Mouse (Mus musculus): Measurements from ENCODE around the gene Hcls1. TPM values are rescaled to one million over a fixed set of nuclear protein-coding genes. Genes with fewer than 3 reads are reported as not detected.

Gene Hcls1
- 0.62 and 0.92 TPM in 2 replicates for polyA plus RNA-seq (2012)

GRCm38 (mm10) chr16:36934841-36935620 is at the start of gene Hcls1:
Gene Hcls1, plus strand, starts transcription at chr16:36934983.
- no peak for TF ChIP-seq GATA1 (IDR thresholded peaks at IDR 0.05; ENCODE audit: low read length)
- TF ChIP-seq TAL1 (IDR thresholded peaks at IDR 0.05; ENCODE audit: low read length), result no peak
- peaks cover 15% of the 10 kb centered on the region for H3K4me1 ChIP-seq (ENCODE audit: control insufficient read depth)

GRCm38 (mm10) chr16:36885912-36886311 is 48.9 kb upstream of the Hcls1 start:
- Histone ChIP-seq H3K27me3 (ENCODE audit: control insufficient read depth) (no peaks in the 10 kb centered on the region), H3K36me3 (ENCODE audit: control insufficient read depth) (peaks cover 44% of the 10 kb centered on the region)

More at GRCm38 (mm10) chr16:36934841-36935620, at the start of gene Hcls1:
- H3K9me3 ChIP-seq (ENCODE audit: control insufficient read depth, low read length), result no peaks in the 10 kb centered on the region
- no peaks in the 10 kb centered on the region for H3K27me3 ChIP-seq (ENCODE audit: control insufficient read depth)
- H3K4me3 ChIP-seq (replicated peaks), result peak within 1 kb of the TSS; percentile 39
- H3K36me3 ChIP-seq (ENCODE audit: control insufficient read depth), result peaks cover 34% of the 10 kb centered on the region

DNA sequence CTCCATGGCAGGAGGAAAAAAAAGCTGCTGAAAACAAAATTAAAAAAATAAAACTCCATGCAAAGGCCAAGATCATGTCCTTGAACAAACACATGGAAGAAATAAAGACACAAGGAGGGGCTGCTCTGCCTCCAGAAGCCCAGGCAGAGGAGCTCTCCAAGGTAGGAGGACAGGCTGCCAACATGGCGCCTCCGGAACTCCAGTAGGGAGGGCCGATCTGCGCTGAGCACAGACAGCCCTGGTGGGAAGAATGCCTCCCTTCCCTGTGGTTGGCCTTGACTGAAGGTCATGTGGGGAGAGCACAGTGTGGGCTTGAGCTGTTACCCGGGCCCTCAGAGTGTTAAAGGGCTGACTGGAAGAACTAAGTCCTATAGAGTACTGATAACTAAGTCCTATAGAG is 47.2 kb upstream of the Hcls1 start:
- peaks cover 58% of the 10 kb centered on the region for H3K36me3 ChIP-seq (ENCODE audit: control insufficient read depth)
- no peak for TF ChIP-seq GATA1 (IDR thresholded peaks at IDR 0.05; ENCODE audit: low read length)
- TF ChIP-seq TAL1 (IDR thresholded peaks at IDR 0.05; ENCODE audit: low read length), result no peak
- H3K27me3 ChIP-seq (ENCODE audit: control insufficient read depth), result no peaks in the 10 kb centered on the region
- no peak overlapping the region for H3K4me3 ChIP-seq (replicated peaks)
- H3K4me1 ChIP-seq (ENCODE audit: control insufficient read depth), result peaks cover 55% of the 10 kb centered on the region
- H3K9me3 ChIP-seq (ENCODE audit: control insufficient read depth, low read length), result no peaks in the 10 kb centered on the region

More at GRCm38 (mm10) chr16:36885912-36886311, 48.9 kb upstream of the Hcls1 start:
- Histone ChIP-seq H3K4me1 (ENCODE audit: control insufficient read depth) (peaks cover 41% of the 10 kb centered on the region), H3K9me3 (ENCODE audit: control insufficient read depth, low read length) (no peaks in the 10 kb centered on the region), H3K4me3 (replicated peaks) (no peak overlapping the region)
- no peak for TF ChIP-seq TAL1 (IDR thresholded peaks at IDR 0.05; ENCODE audit: low read length)
- no peak for TF ChIP-seq GATA1 (IDR thresholded peaks at IDR 0.05; ENCODE audit: low read length)

- TF ChIP-seq GATA1 (IDR thresholded peaks at IDR 0.05; ENCODE audit: low read length) (peak; percentile 98), TAL1 (IDR thresholded peaks at IDR 0.05; ENCODE audit: low read length) (peak; percentile 96)
- Histone ChIP-seq H3K4me1 (ENCODE audit: control insufficient read depth) (peaks cover 80% of the 10 kb centered on the region), H3K4me3 (replicated peaks) (peak overlapping the region; percentile 47), H3K36me3 (ENCODE audit: control insufficient read depth) (peaks cover 83% of the 10 kb centered on the region), H3K9me3 (ENCODE audit: control insufficient read depth, low read length) (no peaks in the 10 kb centered on the region), H3K27me3 (ENCODE audit: control insufficient read depth) (no peaks in the 10 kb centered on the region)
Observed at GRCm38 (mm10) chr16:36890559-36890958, 44.2 kb upstream of the Hcls1 start.

DNA sequence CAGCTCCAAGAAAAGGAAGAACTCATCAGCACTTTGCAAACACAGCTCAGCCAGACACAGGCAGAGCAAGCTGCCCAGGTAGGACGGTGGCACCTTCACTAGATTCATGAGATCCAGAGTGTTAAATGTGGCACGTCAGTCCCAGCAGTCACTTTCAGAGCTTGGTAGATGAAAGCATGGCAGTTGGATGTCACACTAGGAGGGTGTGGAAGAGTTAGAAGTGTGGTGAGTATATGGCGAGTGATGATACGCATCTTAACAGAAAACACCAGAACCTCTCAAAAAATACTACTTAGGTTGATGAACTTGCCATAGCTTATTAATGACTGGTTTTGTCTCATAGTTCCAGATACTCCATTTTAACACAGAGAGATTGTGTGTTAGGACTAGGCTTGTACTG is 43.4 kb upstream of the Hcls1 start:
- H3K36me3 ChIP-seq (ENCODE audit: control insufficient read depth), result peaks cover 83% of the 10 kb centered on the region
- no peaks in the 10 kb centered on the region for H3K9me3 ChIP-seq (ENCODE audit: control insufficient read depth, low read length)
- H3K4me1 ChIP-seq (ENCODE audit: control insufficient read depth), result peaks cover 85% of the 10 kb centered on the region
- no peak for TF ChIP-seq GATA1 (IDR thresholded peaks at IDR 0.05; ENCODE audit: low read length)
- no peaks in the 10 kb centered on the region for H3K27me3 ChIP-seq (ENCODE audit: control insufficient read depth)
- peak overlapping the region; percentile 39 for H3K4me3 ChIP-seq (replicated peaks)

DNA sequence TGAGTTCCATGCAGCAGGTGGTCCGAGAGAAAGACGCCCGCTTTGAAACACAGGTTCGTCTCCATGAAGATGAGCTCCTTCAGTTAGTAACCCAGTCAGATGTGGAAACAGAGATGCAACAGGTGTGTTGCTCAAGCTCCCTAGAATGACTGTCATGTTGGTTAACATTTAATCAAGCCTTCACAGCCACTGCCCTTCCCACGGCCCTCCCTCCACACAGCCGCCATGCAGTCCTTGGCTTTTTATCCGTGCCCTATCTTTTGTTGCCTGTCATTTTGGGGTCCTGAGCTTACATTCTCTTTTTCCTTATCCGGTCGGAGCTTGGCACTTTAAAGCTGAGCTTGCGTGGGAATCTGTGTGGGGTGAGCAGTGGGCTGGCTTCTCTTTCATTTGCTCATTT is 41.5 kb upstream of the Hcls1 start:
- Histone ChIP-seq H3K4me1 (ENCODE audit: control insufficient read depth) (peaks cover 86% of the 10 kb centered on the region), H3K9me3 (ENCODE audit: control insufficient read depth, low read length) (no peaks in the 10 kb centered on the region), H3K36me3 (ENCODE audit: control insufficient read depth) (peaks cover 82% of the 10 kb centered on the region), H3K27me3 (ENCODE audit: control insufficient read depth) (no peaks in the 10 kb centered on the region), H3K4me3 (replicated peaks) (peak overlapping the region; percentile 37)
- TF ChIP-seq GATA1 (IDR thresholded peaks at IDR 0.05; ENCODE audit: low read length) (peak; percentile 48), TAL1 (IDR thresholded peaks at IDR 0.05; ENCODE audit: low read length) (peak; percentile 44; the same call in 2 of the 3 replicates)

- peaks cover 91% of the 10 kb centered on the region for H3K36me3 ChIP-seq (ENCODE audit: control insufficient read depth)
Observed at GRCm38 (mm10) chr16:36896712-36897111, 38.1 kb upstream of the Hcls1 start.

GRCm38 (mm10) chr16:36903156-36903555 is 31.6 kb upstream of the Hcls1 start:
- no peaks in the 10 kb centered on the region for H3K9me3 ChIP-seq (ENCODE audit: control insufficient read depth, low read length)
- H3K4me1 ChIP-seq (ENCODE audit: control insufficient read depth), result peaks cover 8% of the 10 kb centered on the region
- H3K4me3 ChIP-seq (replicated peaks), result no peak overlapping the region
- peaks cover 66% of the 10 kb centered on the region for H3K36me3 ChIP-seq (ENCODE audit: control insufficient read depth)
- H3K27me3 ChIP-seq (ENCODE audit: control insufficient read depth), result no peaks in the 10 kb centered on the region
- TF ChIP-seq GATA1 (IDR thresholded peaks at IDR 0.05; ENCODE audit: low read length) (no peak), TAL1 (IDR thresholded peaks at IDR 0.05; ENCODE audit: low read length) (no peak)

More at GRCm38 (mm10) chr16:36896712-36897111, 38.1 kb upstream of the Hcls1 start:
- no peak overlapping the region for H3K4me3 ChIP-seq (replicated peaks)
- H3K27me3 ChIP-seq (ENCODE audit: control insufficient read depth), result no peaks in the 10 kb centered on the region
- TF ChIP-seq TAL1 (IDR thresholded peaks at IDR 0.05; ENCODE audit: low read length) (no peak), GATA1 (IDR thresholded peaks at IDR 0.05; ENCODE audit: low read length) (no peak)
- H3K4me1 ChIP-seq (ENCODE audit: control insufficient read depth), result peaks cover 61% of the 10 kb centered on the region
- H3K9me3 ChIP-seq (ENCODE audit: control insufficient read depth, low read length), result no peaks in the 10 kb centered on the region

GRCm38 (mm10) chr16:36911909-36912308 is 22.9 kb upstream of the Hcls1 start:
- H3K27me3 ChIP-seq (ENCODE audit: control insufficient read depth), result no peaks in the 10 kb centered on the region
- no peak overlapping the region for H3K4me3 ChIP-seq (replicated peaks)
- no peaks in the 10 kb centered on the region for H3K9me3 ChIP-seq (ENCODE audit: control insufficient read depth, low read length)
- peaks cover 77% of the 10 kb centered on the region for H3K36me3 ChIP-seq (ENCODE audit: control insufficient read depth)
- H3K4me1 ChIP-seq (ENCODE audit: control insufficient read depth), result no peaks in the 10 kb centered on the region
- TF ChIP-seq GATA1 (IDR thresholded peaks at IDR 0.05; ENCODE audit: low read length) (no peak), TAL1 (IDR thresholded peaks at IDR 0.05; ENCODE audit: low read length) (no peak)

Data from erythroblast, embryonic 14.5 days (primary cell).